Mouse (Mus musculus): ENCODE measurements around the gene Vsig10l.

Vsig10l gene

GRCm38 (mm10) chr7:43462851-43463250 is at the start of gene Vsig10l:
Gene Vsig10l, plus strand, starts transcription at chr7:43463151.
- no peak for DNase-seq (ENCODE audit: low spot score)

GRCm38 (mm10) chr7:43417298-43417697 is 45.7 kb upstream of the Vsig10l start:
- no peak for DNase-seq (ENCODE audit: low spot score)

GRCm38 (mm10) chr7:43422995-43423617 is 39.8 kb upstream of the Vsig10l start:
- DNase-seq (ENCODE audit: low spot score), result peak; percentile 67

GRCm38 (mm10) chr7:43423991-43424625 is 38.8 kb upstream of the Vsig10l start:
- no peak for DNase-seq (ENCODE audit: low spot score)

GRCm38 (mm10) chr7:43427406-43427805 is 35.5 kb upstream of the Vsig10l start, which contains the start of gene Lim2:
Gene Lim2, plus strand, starts transcription at chr7:43427670.
- no peak for DNase-seq (ENCODE audit: low spot score)

- DNase-seq (ENCODE audit: low spot score), result no peak
Measured at GRCm38 (mm10) chr7:43429500-43429899, 33.5 kb upstream of the Vsig10l start.

- DNase-seq (ENCODE audit: low spot score), result no peak
Measured at GRCm38 (mm10) chr7:43432891-43433290, 30.1 kb upstream of the Vsig10l start.

- no peak for DNase-seq (ENCODE audit: low spot score)
Measured at GRCm38 (mm10) chr7:43434676-43435075, 28.3 kb upstream of the Vsig10l start.

- DNase-seq (ENCODE audit: low spot score), result no peak
Measured at GRCm38 (mm10) chr7:43436341-43437255, 26.4 kb upstream of the Vsig10l start, which contains the start of gene Nkg7. Gene Nkg7, plus strand, starts transcription at chr7:43437073.

- DNase-seq (ENCODE audit: low spot score), result no peak
Measured at GRCm38 (mm10) chr7:43438611-43439010, 24.3 kb upstream of the Vsig10l start.

- DNase-seq (ENCODE audit: low spot score), result no peak
Measured at GRCm38 (mm10) chr7:43440482-43440881, 22.5 kb upstream of the Vsig10l start, which contains the start of gene Cldnd2. Gene Cldnd2, plus strand, starts transcription at chr7:43440782.

- DNase-seq (ENCODE audit: low spot score), result no peak
Measured at GRCm38 (mm10) chr7:43441071-43441470, 21.9 kb upstream of the Vsig10l start.

GRCm38 (mm10) chr7:43442684-43443083 is 20.3 kb upstream of the Vsig10l start:
- DNase-seq (ENCODE audit: low spot score), result no peak

GRCm38 (mm10) chr7:43443126-43443916 is 19.6 kb upstream of the Vsig10l start:
- DNase-seq (ENCODE audit: low spot score), result peak; percentile 59

- DNase-seq (ENCODE audit: low spot score), result peak; percentile 93
Measured at GRCm38 (mm10) chr7:43443917-43444293, 19.0 kb upstream of the Vsig10l start, which contains the start of the genes Etfb and Gm45233. Gene Etfb, plus strand, starts transcription at chr7:43444083. Gene Gm45233, plus strand, starts transcription at chr7:43444128.

- no peak for DNase-seq (ENCODE audit: low spot score)
Measured at GRCm38 (mm10) chr7:43447801-43448200, 15.2 kb upstream of the Vsig10l start.

- no peak for DNase-seq (ENCODE audit: low spot score)
Measured at GRCm38 (mm10) chr7:43448246-43448645, 14.7 kb upstream of the Vsig10l start.

GRCm38 (mm10) chr7:43449811-43450210 is 13.1 kb upstream of the Vsig10l start:
- no peak for DNase-seq (ENCODE audit: low spot score)

- no peak for DNase-seq (ENCODE audit: low spot score)
Measured at GRCm38 (mm10) chr7:43451726-43452125, 11.2 kb upstream of the Vsig10l start.

- peak; percentile 34 for DNase-seq (ENCODE audit: low spot score)
Measured at GRCm38 (mm10) chr7:43452609-43453008, 10.3 kb upstream of the Vsig10l start.

GRCm38 (mm10) chr7:43453599-43454355 is 9.2 kb upstream of the Vsig10l start:
- peak; percentile 54 for DNase-seq (ENCODE audit: low spot score)

Data from MN1 (cell line).